Mouse (Mus musculus) neutrophil, adult 83 days (primary cell): ENCODE results near the gene Bicd2. TPM values are rescaled to one million over a fixed set of nuclear protein-coding genes. Genes with fewer than 3 reads are reported as not detected.

Source experiments
- total RNA-seq, 2 experiments: library from RNA; stranded (reverse); gene quantifications; one replicate each; pipeline ENCODE4 v1.2.4; 2023

The Bicd2 gene
- 10 to 100 TPM; 16.5 to 16.9 TPM for total RNA-seq

GRCm38 (mm10) chr13:49341012-49341830, at the start of gene Bicd2:
Bicd2 (plus strand) TSS chr13:49341585.

GRCm38 (mm10) chr13:49320040-49320439, 21.3 kb upstream of the Bicd2 start, which contains the start of gene Fgd3:
Fgd3 (minus strand) TSS chr13:49320311.

DNA sequence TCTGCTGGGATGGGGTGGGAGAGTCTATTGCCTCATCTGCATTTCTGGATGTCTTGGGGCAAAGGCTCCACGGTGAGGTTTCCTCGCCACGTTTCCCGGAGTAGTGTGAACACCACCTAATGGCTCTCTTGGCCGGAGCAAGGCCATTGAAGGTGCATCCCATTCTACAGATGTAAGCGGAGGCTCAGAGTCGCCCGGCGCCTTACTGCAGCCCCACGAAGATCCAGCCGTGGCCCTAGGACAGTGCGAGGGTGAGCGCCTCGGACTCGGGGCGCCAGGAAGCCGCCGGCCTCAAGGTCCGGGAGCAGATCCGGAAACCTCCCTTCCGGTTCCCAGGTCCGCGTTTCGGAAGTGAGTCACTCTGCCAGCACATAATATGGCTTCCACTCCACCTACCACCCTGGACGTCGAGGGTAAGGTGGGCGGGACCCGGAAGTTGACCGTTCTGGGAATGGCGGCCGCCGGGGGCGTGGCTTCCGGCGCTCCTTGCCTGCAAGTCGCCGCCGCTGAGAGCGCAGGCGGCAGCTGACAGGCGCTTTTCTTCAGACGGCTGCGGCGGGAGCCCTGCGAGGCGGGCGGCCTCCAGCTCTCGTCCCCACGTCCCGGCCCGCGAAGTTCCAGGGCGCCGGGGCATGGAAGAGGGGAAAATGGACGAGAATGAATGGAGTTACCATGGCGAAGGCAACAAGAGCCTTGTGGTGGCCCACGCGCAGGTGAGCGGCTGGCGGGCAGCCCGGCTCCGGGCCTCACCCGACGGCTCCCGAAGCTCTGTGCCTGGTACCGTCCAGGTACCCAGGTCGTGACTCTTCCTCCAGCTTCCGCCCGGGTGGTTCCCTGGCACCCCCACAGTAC, 79.6 kb downstream of the Bicd2 start, which contains the start of gene Ippk:
Ippk (plus strand) TSS at position 496 of the 852 bp plus-strand sequence.

Other genes with a start within 250 kb of the Bicd2 start
- gene Wnk2, start 193.6 kb upstream of the Bicd2 start, total RNA-seq: under 1 TPM; 0.15 to 0.33 TPM
- gene Ninj1, start 154.1 kb upstream of the Bicd2 start, total RNA-seq: 10 to 100 TPM; 81.9 to 93.3 TPM
- gene Card19, start 125.5 kb upstream of the Bicd2 start, total RNA-seq: 100 to 1,000 TPM; 132 to 146 TPM
- gene Susd3, start 92.9 kb upstream of the Bicd2 start, total RNA-seq: 10 to 100 TPM; 35.0 to 37.8 TPM
- 10 to 100 TPM; 89.1 to 99.3 TPM for gene Fgd3, start 21.3 kb upstream of the Bicd2 start, total RNA-seq
- gene Ippk, start 79.7 kb downstream of the Bicd2 start, total RNA-seq: 1 to 10 TPM; 4.6 to 5.1 TPM
- 1 to 10 TPM in 1 of 2 experiments, under 1 TPM in 1; 0.88 to 1.0 TPM for gene Tes3-ps, start 151.7 kb downstream of the Bicd2 start, total RNA-seq
- gene Ecm2, start 163.2 kb downstream of the Bicd2 start, total RNA-seq: not detected
- not detected for gene Aspn, start 202.9 kb downstream of the Bicd2 start, total RNA-seq
- under 1 TPM in 1 of 2 experiments, not detected in 1; 0.53 TPM for gene Omd, start 240.9 kb downstream of the Bicd2 start, total RNA-seq